Mouse (Mus musculus) limb, embryonic 12.5 days (tissue): Measurements from ENCODE around the gene Mapk11. TPM values are rescaled to one million over a fixed set of nuclear protein-coding genes. Genes with fewer than 3 reads are reported as not detected.

Experiments used
- ATAC-seq: fragments of 200-750 bp; cut with Nextera tagmentation; 2 replicates; pipeline ENCODE4 v1.8.0; 2017; ENCODE audit warnings: low read depth, moderate TSS enrichment; ENCODE audit not compliant: insufficient number of reproducible peaks, insufficient read depth, low FRiP score, low TSS enrichment
- H3K27ac ChIP-seq: fragments of 300-500 bp; sonication (generic); 2 replicates; pipeline ENCODE4 v1.5.1; 2016; ENCODE audit warnings: mild to moderate bottlenecking, moderate library complexity
- H3K27me3 ChIP-seq: fragments of 300-500 bp; sonication (generic); 2 replicates; pipeline ENCODE4 v1.6.1; 2016; ENCODE audit warnings: mild to moderate bottlenecking, moderate library complexity
- H3K36me3 ChIP-seq: fragments of 300-500 bp; sonication (generic); 2 replicates; pipeline ENCODE4 v1.6.1; 2016; ENCODE audit warnings: mild to moderate bottlenecking, moderate library complexity
- H3K4me1 ChIP-seq: fragments of 300-500 bp; sonication (generic); replicated peaks from 2 replicates; pipeline ENCODE4 v1.6.1; 2016
- H3K4me2 ChIP-seq: fragments of 300-500 bp; sonication (generic); 2 replicates; pipeline ENCODE4 v1.6.1; 2016; ENCODE audit warnings: mild to moderate bottlenecking, moderate library complexity
- H3K4me3 ChIP-seq: fragments of 300-500 bp; sonication (generic); replicated peaks from 2 replicates; pipeline ENCODE4 v1.5.1; 2016; ENCODE audit warnings: mild to moderate bottlenecking
- H3K9ac ChIP-seq: fragments of 300-500 bp; sonication (generic); replicated peaks from 2 replicates; pipeline ENCODE4 v1.6.1; 2016; ENCODE audit warnings: mild to moderate bottlenecking, moderate library complexity
- H3K9me3 ChIP-seq: fragments of 300-500 bp; sonication (generic); 2 replicates; pipeline ENCODE4 v1.6.1; 2016; ENCODE audit warnings: mild to moderate bottlenecking, moderate library complexity
- WGBS: fragments of 180-500 bp; shearing (Covaris S2); methylation state at CpG from one replicate; pipeline ENCODE4 v1.1.7; 2016; 5-methylcytosine and 5-hydroxymethylcytosine counted together
- polyA plus RNA-seq: library from polyadenylated mRNA; unstranded; fragments of >200 nt; fragmentation: Nextera tagmentation; extraction: Ambion mirVana; gene quantifications from 2 replicates; pipeline ENCODE4 v1.2.1, GENCODE M21; 2016

Gene Mapk11
- polyA plus RNA-seq, 1 experiment from 2014 or later = 13.6 TPM

GRCm38 (mm10) chr15:89140659-89141252, 8.7 kb downstream of the Mapk11 start, which contains the start of gene Mapk12:
TSS of gene Mapk12 (minus strand) at chr15:89140703.
- no peak within 1 kb of the TSS for H3K27ac ChIP-seq
- peaks cover 24% of the 10 kb centered on the region for H3K4me1 ChIP-seq
- peak within 1 kb of the TSS; percentile 67 for H3K9ac ChIP-seq
- WGBS = 0% methylated on average over 21 of the region's 21 CpGs
- H3K4me2 ChIP-seq = peak within 1 kb of the TSS; percentile 97
- peak; percentile 27; the same call in 1 of the 2 replicates for ATAC-seq
- no peaks in the 10 kb centered on the region; the same call in 1 of the 2 replicates for H3K36me3 ChIP-seq
- peaks cover 54% of the 10 kb centered on the region for H3K27me3 ChIP-seq
- H3K4me3 ChIP-seq = peak within 1 kb of the TSS; percentile 59
- no peaks in the 10 kb centered on the region for H3K9me3 ChIP-seq

GRCm38 (mm10) chr15:89140048-89140658, 9.3 kb downstream of the Mapk11 start:
- under 1% methylated on average over 53 of the region's 53 CpGs for WGBS
- H3K9ac ChIP-seq = peak overlapping the region; percentile 67
- H3K4me2 ChIP-seq = peak overlapping the region; percentile 97
- no peak; the same call in 1 of the 2 replicates for ATAC-seq
- no peak overlapping the region for H3K27ac ChIP-seq
- no peaks in the 10 kb centered on the region; the same call in 1 of the 2 replicates for H3K36me3 ChIP-seq
- no peaks in the 10 kb centered on the region for H3K9me3 ChIP-seq
- peak overlapping the region; percentile 59 for H3K4me3 ChIP-seq
- H3K27me3 ChIP-seq = peaks cover 49% of the 10 kb centered on the region
- peaks cover 24% of the 10 kb centered on the region for H3K4me1 ChIP-seq

GRCm38 (mm10) chr15:89138531-89138930, 10.9 kb downstream of the Mapk11 start:
- H3K27ac ChIP-seq = no peak overlapping the region
- no peak for ATAC-seq
- H3K9me3 ChIP-seq = no peaks in the 10 kb centered on the region
- H3K27me3 ChIP-seq = peaks cover 39% of the 10 kb centered on the region
- no peak overlapping the region for H3K9ac ChIP-seq
- H3K4me3 ChIP-seq = no peak overlapping the region
- no peaks in the 10 kb centered on the region for H3K36me3 ChIP-seq
- 92% methylated on average over 6 of the region's 6 CpGs for WGBS
- H3K4me2 ChIP-seq = no peak overlapping the region
- H3K4me1 ChIP-seq = peaks cover 24% of the 10 kb centered on the region

- Histone ChIP-seq H3K9me3 (no peaks in the 10 kb centered on the region), H3K4me1 (peaks cover 24% of the 10 kb centered on the region), H3K4me2 (no peak overlapping the region), H3K27me3 (peaks cover 39% of the 10 kb centered on the region), H3K27ac (no peak overlapping the region), H3K36me3 (no peaks in the 10 kb centered on the region), H3K9ac (no peak overlapping the region), H3K4me3 (no peak overlapping the region)
- no peak for ATAC-seq
- WGBS = 88% methylated on average over 7 of the region's 7 CpGs
These were observed 11.4 kb downstream of the Mapk11 start for GRCm38 (mm10) chr15:89138046-89138405.

- peaks cover 24% of the 10 kb centered on the region for H3K4me1 ChIP-seq
- no peak overlapping the region for H3K4me2 ChIP-seq
- no peak overlapping the region for H3K9ac ChIP-seq
- no peaks in the 10 kb centered on the region for H3K9me3 ChIP-seq
- H3K36me3 ChIP-seq = no peaks in the 10 kb centered on the region
- H3K4me3 ChIP-seq = no peak overlapping the region
- H3K27ac ChIP-seq = no peak overlapping the region
- 77% methylated on average over 11 of the region's 11 CpGs for WGBS
- no peak for ATAC-seq
- H3K27me3 ChIP-seq = peaks cover 39% of the 10 kb centered on the region
These were observed 11.9 kb downstream of the Mapk11 start for GRCm38 (mm10) chr15:89137378-89138045.

- no peak for ATAC-seq
- Histone ChIP-seq H3K27me3 (peaks cover 37% of the 10 kb centered on the region), H3K4me1 (peaks cover 22% of the 10 kb centered on the region), H3K4me3 (no peak overlapping the region), H3K9ac (no peak overlapping the region), H3K9me3 (no peaks in the 10 kb centered on the region), H3K27ac (no peak overlapping the region), H3K4me2 (no peak overlapping the region), H3K36me3 (no peaks in the 10 kb centered on the region)
- WGBS = 97% methylated on average over 5 of the region's 5 CpGs
These were observed 12.8 kb downstream of the Mapk11 start for GRCm38 (mm10) chr15:89136461-89137155.

- WGBS = 86% methylated on average over 3 of the region's 3 CpGs
- ATAC-seq = no peak
These were observed 18.1 kb downstream of the Mapk11 start for GRCm38 (mm10) chr15:89131316-89131715.

GRCm38 (mm10) chr15:89130245-89130644, 19.2 kb downstream of the Mapk11 start:
- H3K36me3 ChIP-seq = 0 out of 2 replicates have a peak, but pooled peaks cover 2% of the 10 kb centered on the region
- no peak overlapping the region for H3K4me2 ChIP-seq
- no peak overlapping the region for H3K9ac ChIP-seq
- no peaks in the 10 kb centered on the region for H3K27me3 ChIP-seq
- no peak for ATAC-seq
- H3K4me1 ChIP-seq = peaks cover 13% of the 10 kb centered on the region
- no peak overlapping the region for H3K4me3 ChIP-seq
- H3K9me3 ChIP-seq = no peaks in the 10 kb centered on the region
- H3K27ac ChIP-seq = no peak overlapping the region

More at GRCm38 (mm10) chr15:89131316-89131715, 18.1 kb downstream of the Mapk11 start:
- Histone ChIP-seq H3K9me3 (no peaks in the 10 kb centered on the region), H3K9ac (no peak overlapping the region), H3K4me2 (no peak overlapping the region), H3K27ac (no peak overlapping the region), H3K4me1 (peaks cover 13% of the 10 kb centered on the region), H3K27me3 (no peaks in the 10 kb centered on the region), H3K36me3 (0 out of 2 replicates have a peak, but pooled peaks cover 2% of the 10 kb centered on the region), H3K4me3 (no peak overlapping the region)

- Histone ChIP-seq H3K27me3 (no peaks in the 10 kb centered on the region), H3K9me3 (no peaks in the 10 kb centered on the region), H3K4me2 (peak within 1 kb of the TSS; percentile 76), H3K9ac (peak within 1 kb of the TSS; percentile 66), H3K4me3 (peak within 1 kb of the TSS; percentile 58), H3K4me1 (peaks cover 19% of the 10 kb centered on the region), H3K36me3 (0 out of 2 replicates have a peak, but pooled peaks cover 2% of the 10 kb centered on the region), H3K27ac (peak within 1 kb of the TSS; percentile 77; the same call in 1 of the 2 replicates)
- WGBS = 3% methylated on average over 36 of the region's 36 CpGs
- peak; percentile 88 for ATAC-seq
These were observed 20.8 kb downstream of the Mapk11 start, which contains the start of gene Hdac10 for GRCm38 (mm10) chr15:89128382-89129350. TSS of gene Hdac10 (minus strand) at chr15:89128700.

GRCm38 (mm10) chr15:89127364-89127940, 22.0 kb downstream of the Mapk11 start:
- H3K4me3 ChIP-seq = peak overlapping the region; percentile 58; the same call in 1 of the 2 replicates
- peak overlapping the region; percentile 76 for H3K4me2 ChIP-seq
- no peaks in the 10 kb centered on the region for H3K9me3 ChIP-seq
- peak overlapping the region; percentile 66 for H3K9ac ChIP-seq
- no peaks in the 10 kb centered on the region for H3K27me3 ChIP-seq
- H3K36me3 ChIP-seq = 0 out of 2 replicates have a peak, but pooled peaks cover 2% of the 10 kb centered on the region
- 86% methylated on average over 8 of the region's 8 CpGs for WGBS
- ATAC-seq = no peak
- H3K27ac ChIP-seq = no peak overlapping the region
- peaks cover 23% of the 10 kb centered on the region for H3K4me1 ChIP-seq
